Mouse (Mus musculus) urinary bladder, postnatal 0 days (tissue): ENCODE measurements around the gene Liph. TPM values are rescaled to one million over a fixed set of nuclear protein-coding genes. Genes with fewer than 3 reads are reported as not detected.

Source experiments
- polyA plus RNA-seq: library from polyadenylated mRNA; unstranded; fragments of >200 nt; fragmentation: Nextera tagmentation; extraction: Ambion mirVana; gene quantifications from 2 replicates; pipeline ENCODE4 v1.2.1, GENCODE M21; 2015

Gene Liph
- polyA plus RNA-seq, result 36.3 and 38.2 TPM in 2 replicates

GRCm38 (mm10) chr16:21995304-21995703, at the start of gene Liph:
Gene Liph, minus strand, starts transcription at chr16:21995663.

DNA sequence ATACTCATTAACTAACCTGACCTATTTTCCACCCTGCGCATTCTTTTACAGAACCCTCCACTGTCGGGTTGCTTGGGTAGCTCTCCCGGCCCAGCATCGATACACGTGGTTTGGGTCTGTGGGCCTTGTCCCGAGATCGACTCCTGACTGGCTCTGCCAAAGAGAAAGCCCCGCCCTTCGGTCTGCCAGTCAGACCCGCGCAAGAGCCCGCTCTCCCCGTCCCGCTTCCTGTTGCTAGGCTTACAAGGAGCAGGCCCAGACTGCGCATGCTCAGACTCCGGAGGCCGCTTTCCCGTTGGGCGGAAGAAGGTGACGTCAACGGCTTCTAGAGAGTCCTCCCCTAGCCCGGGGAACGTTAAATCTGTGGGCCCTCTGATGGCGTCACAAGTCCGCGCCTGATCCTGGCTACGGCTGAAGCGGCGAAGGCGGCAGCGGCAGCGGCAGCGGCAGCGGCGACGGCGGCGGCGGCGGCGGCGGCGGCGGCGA, 13.7 kb upstream of the Liph start, which contains the start of gene Senp2:
TSS of gene Senp2 (plus strand) at position 386 of the 486 bp plus-strand sequence.

DNA sequence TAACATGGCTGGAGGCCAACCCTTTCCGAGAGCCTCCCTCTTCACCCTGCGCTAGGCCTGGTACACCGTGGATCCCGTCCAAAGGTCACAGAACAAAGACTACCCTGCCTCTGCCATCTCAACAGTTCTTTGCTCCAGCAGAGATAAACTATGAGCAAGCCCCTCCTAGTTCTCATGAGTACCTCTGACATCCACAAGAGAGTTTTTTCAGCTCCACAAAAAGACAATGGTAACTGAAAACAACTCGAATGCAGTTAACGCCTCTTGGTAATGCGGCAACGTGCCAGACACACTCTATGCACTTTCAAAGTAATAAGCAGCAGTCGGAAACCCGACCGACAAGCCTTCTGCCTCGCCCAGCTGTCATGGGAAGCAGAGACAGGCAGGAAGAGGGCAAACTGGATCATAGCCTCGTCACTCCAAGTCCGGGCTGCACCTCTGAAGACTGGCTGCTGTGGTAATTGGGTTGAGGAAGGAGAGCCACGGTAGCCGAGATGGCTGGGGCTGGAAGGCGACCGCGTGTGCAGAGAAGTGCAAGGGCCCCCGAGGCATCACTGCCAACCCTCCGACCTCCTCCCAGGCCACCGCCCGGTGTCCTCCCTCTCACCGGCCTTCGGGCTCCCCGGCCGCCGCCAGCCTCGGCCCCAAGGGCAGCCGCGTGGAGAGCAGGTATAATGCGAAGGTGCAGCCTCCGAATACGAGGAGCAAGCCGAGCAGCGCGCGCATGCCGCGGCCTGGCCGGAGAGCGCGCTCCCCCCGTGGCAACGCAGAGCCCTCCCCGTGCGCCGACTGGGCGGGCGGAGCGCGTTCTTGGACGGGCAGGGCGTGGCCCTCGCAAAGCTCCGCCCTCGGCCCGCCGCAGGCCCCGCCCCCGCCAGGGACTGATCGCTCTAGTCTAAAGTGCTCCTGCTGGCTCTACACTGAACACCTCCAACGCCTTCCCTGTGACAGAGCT, 48.4 kb downstream of the Liph start, which contains the start of gene Tmem41a:
TSS of gene Tmem41a (minus strand) at position 792 of the 955 bp plus-strand sequence.

Other genes starting within 250 kb of the Liph start
- gene Ehhadh, start 207.9 kb downstream of the Liph start, polyA plus RNA-seq, result 2.4 and 2.6 TPM in 2 replicates
- gene Map3k13, start 201.3 kb downstream of the Liph start, polyA plus RNA-seq, result 0.15 and 0.17 TPM in 2 replicates
- gene Tmem41a, start 48.1 kb downstream of the Liph start, polyA plus RNA-seq, result 20.1 and 21.2 TPM in 2 replicates
- gene Senp2, start 13.8 kb upstream of the Liph start, polyA plus RNA-seq, result 26.7 and 30.0 TPM in 2 replicates
- gene Igf2bp2, start 167.6 kb upstream of the Liph start, polyA plus RNA-seq, result 18.0 and 21.9 TPM in 2 replicates